Mouse (Mus musculus) CH12.LX (cell line): ENCODE results near the gene Hmgcl. TPM values are rescaled to one million over a fixed set of nuclear protein-coding genes. Genes with fewer than 3 reads are reported as not detected.

Experiments
- DNase-seq: peaks from one replicate; pipeline ENCODE4 v3.0.0-alpha.2; 2013; ENCODE audit errors: extremely low read depth
- H3K27ac ChIP-seq: 2 replicates; pipeline ENCODE4 v1.5.1; 2012; ENCODE audit warnings: low read depth, mild to moderate bottlenecking, control low read depth, moderate library complexity; ENCODE audit not compliant: insufficient read depth
- H3K27me3 ChIP-seq: replicated peaks from 2 replicates; pipeline ENCODE3; 2012; ENCODE audit warnings: inconsistent platforms
- H3K36me3 ChIP-seq, 2 experiments: replicated peaks in 1 of 2; 2 replicates each; pipeline versions ENCODE3 to v1.6.1; 2012; ENCODE audit warnings: inconsistent platforms in 1 of 2, low read length in 1 of 2, mild to moderate bottlenecking in 1 of 2, mixed read lengths in 1 of 2, moderate library complexity in 1 of 2; ENCODE audit not compliant: control insufficient read depth in 1 of 2, insufficient read depth in 1 of 2
- H3K4me1 ChIP-seq, 2 experiments: 2 replicates each; pipeline ENCODE4 v1.6.1; 2012; ENCODE audit warnings: inconsistent platforms in 1 of 2, moderate library complexity in 1 of 2; ENCODE audit not compliant: insufficient read depth in 2 of 2, control insufficient read depth in 1 of 2
- H3K4me2 ChIP-seq: 2 replicates; pipeline ENCODE4 v1.6.1; 2012; ENCODE audit warnings: low read depth, mild to moderate bottlenecking, control low read depth; ENCODE audit not compliant: poor library complexity, insufficient read depth, severe bottlenecking
- H3K4me3 ChIP-seq, 3 experiments: fragments of 150-350 bp in 1 of 3; sonication (generic) in 1 of 3; replicated peaks in 1 of 3; 2 replicates each; pipeline versions ENCODE3 to v1.5.1; 2011 to 2012; ENCODE audit warnings: low read depth in 2 of 3, low read length in 2 of 3, mild to moderate bottlenecking in 2 of 3, moderate library complexity in 2 of 3, control low read depth in 1 of 3, improper control_type of control experiment in 1 of 3, inconsistent platforms in 1 of 3, mixed read lengths in 1 of 3; ENCODE audit not compliant: poor library complexity in 1 of 3
- H3K79me2 ChIP-seq: replicated peaks from 2 replicates; pipeline ENCODE4 v1.6.1; 2012; ENCODE audit warnings: mild to moderate bottlenecking, moderate library complexity; ENCODE audit not compliant: control insufficient read depth, poor library complexity, insufficient read depth, severe bottlenecking; ENCODE audit errors: extremely low read depth
- H3K9ac ChIP-seq: 2 replicates; pipeline ENCODE4 v1.6.1; 2012; ENCODE audit warnings: low read depth, mild to moderate bottlenecking, control low read depth, moderate library complexity; ENCODE audit not compliant: insufficient read depth
- H3K9me3 ChIP-seq: replicated peaks from 2 replicates; pipeline ENCODE3; 2012; ENCODE audit warnings: low read length, inconsistent platforms, mixed read lengths
- CHD1 ChIP-seq: IDR thresholded peaks from 2 replicates; pipeline ENCODE4 v1.6.1; 2012; ENCODE audit warnings: low read depth, low read length, improper control_type of control experiment, inconsistent platforms
- CHD2 ChIP-seq: IDR thresholded peaks from 2 replicates; pipeline ENCODE4 v1.6.1; 2011; ENCODE audit warnings: low read length, improper control_type of control experiment
- CTCF ChIP-seq, 2 experiments: IDR thresholded peaks in 1 of 2; conservative IDR thresholded peaks in 1 of 2; 2 replicates each; pipeline ENCODE4 v1.5.1; 2011 to 2012; ENCODE audit warnings: low read depth in 2 of 2, low read length in 2 of 2, improper control_type of control experiment in 1 of 2, inconsistent platforms in 1 of 2, mild to moderate bottlenecking in 1 of 2, moderate library complexity in 1 of 2
- E2F4 ChIP-seq: IDR thresholded peaks from 2 replicates; pipeline ENCODE4 v1.6.1; 2011; ENCODE audit warnings: low read depth, low read length, improper control_type of control experiment; ENCODE audit not compliant: insufficient replicate concordance
- EP300 ChIP-seq: IDR thresholded peaks from 2 replicates; pipeline ENCODE4 v1.6.1; 2011; ENCODE audit warnings: low read length, improper control_type of control experiment
- GABPA ChIP-seq: IDR thresholded peaks from 2 replicates; pipeline ENCODE4 v1.6.1; 2012; ENCODE audit warnings: low read depth, low read length, improper control_type of control experiment, inconsistent platforms; ENCODE audit not compliant: insufficient replicate concordance
- HCFC1 ChIP-seq: IDR thresholded peaks from 2 replicates; pipeline ENCODE4 v1.6.1; 2012; ENCODE audit warnings: low read depth, mild to moderate bottlenecking, inconsistent platforms, low read length, improper control_type of control experiment
- IRF4 ChIP-seq: IDR thresholded peaks from 2 replicates; pipeline ENCODE4 v1.6.1; 2014; ENCODE audit warnings: low read depth, mild to moderate bottlenecking, inconsistent platforms, low read length, improper control_type of control experiment
- JUN ChIP-seq: IDR thresholded peaks from 2 replicates; pipeline ENCODE4 v1.6.1; 2011; ENCODE audit warnings: low read depth, mild to moderate bottlenecking, low read length, improper control_type of control experiment, moderate library complexity; ENCODE audit not compliant: insufficient read depth
- JUND ChIP-seq: conservative IDR thresholded peaks from 2 replicates; pipeline ENCODE4 v1.6.1; 2011; ENCODE audit warnings: low read depth, low read length, improper control_type of control experiment
- KAT2A ChIP-seq: IDR thresholded peaks from 2 replicates; pipeline ENCODE4 v1.6.1; 2012; ENCODE audit warnings: low read length, improper control_type of control experiment, inconsistent platforms; ENCODE audit not compliant: insufficient replicate concordance
- MAFK ChIP-seq: IDR thresholded peaks from 2 replicates; pipeline ENCODE4 v1.6.1; 2011; ENCODE audit warnings: low read length, improper control_type of control experiment; ENCODE audit not compliant: insufficient replicate concordance
- MAX ChIP-seq: IDR thresholded peaks from 2 replicates; pipeline ENCODE4 v1.6.1; 2011; ENCODE audit warnings: low read length, improper control_type of control experiment
- MAZ ChIP-seq: IDR thresholded peaks from 2 replicates; pipeline ENCODE4 v1.6.1; 2012; ENCODE audit warnings: low read depth, mild to moderate bottlenecking, inconsistent platforms, low read length, improper control_type of control experiment, moderate library complexity
- MEF2A ChIP-seq: IDR thresholded peaks from 2 replicates; pipeline ENCODE4 v1.6.1; 2014; ENCODE audit warnings: low read depth, mild to moderate bottlenecking, inconsistent platforms, low read length, improper control_type of control experiment, borderline replicate concordance
- MXI1 ChIP-seq: IDR thresholded peaks from 2 replicates; pipeline ENCODE4 v1.6.1; 2011; ENCODE audit warnings: mild to moderate bottlenecking, low read depth, low read length, improper control_type of control experiment
- NRF1 ChIP-seq: IDR thresholded peaks from 2 replicates; pipeline ENCODE4 v1.6.1; 2014; ENCODE audit warnings: low read depth, mild to moderate bottlenecking, inconsistent platforms, low read length, improper control_type of control experiment, moderate library complexity
- PAX5 ChIP-seq: IDR thresholded peaks from 2 replicates; pipeline ENCODE4 v1.6.1; 2012; ENCODE audit warnings: low read length, inconsistent platforms, mixed read lengths
- POLR2A ChIP-seq: IDR thresholded peaks from 2 replicates; pipeline ENCODE4 v1.6.1; 2011; ENCODE audit warnings: low read depth, mild to moderate bottlenecking, improper control_type of control experiment, low read length
- RAD21 ChIP-seq: IDR thresholded peaks from 2 replicates; pipeline ENCODE4 v1.6.1; 2011; ENCODE audit warnings: low read depth, mild to moderate bottlenecking, low read length, improper control_type of control experiment, moderate library complexity
- SMC3 ChIP-seq: IDR thresholded peaks from 2 replicates; pipeline ENCODE4 v1.6.1; 2011; ENCODE audit warnings: low read depth, low read length, improper control_type of control experiment
- TBP ChIP-seq: conservative IDR thresholded peaks from 2 replicates; pipeline ENCODE4 v1.6.1; 2011; ENCODE audit warnings: low read depth, low read length, improper control_type of control experiment
- USF1 ChIP-seq: IDR thresholded peaks from 2 replicates; pipeline ENCODE4 v1.6.1; 2014; ENCODE audit warnings: low read depth, mild to moderate bottlenecking, inconsistent platforms, low read length, improper control_type of control experiment
- USF2 ChIP-seq: conservative IDR thresholded peaks from 2 replicates; pipeline ENCODE4 v1.6.1; 2011; ENCODE audit warnings: low read depth, low read length, improper control_type of control experiment
- ZKSCAN1 ChIP-seq: IDR thresholded peaks from 2 replicates; pipeline ENCODE4 v1.6.1; 2012; ENCODE audit warnings: low read depth, inconsistent platforms, low read length, improper control_type of control experiment, borderline replicate concordance
- ZNF384 ChIP-seq: IDR thresholded peaks from 2 replicates; pipeline ENCODE4 v1.6.1; 2012; ENCODE audit warnings: low read depth, low read length, improper control_type of control experiment, inconsistent platforms
- dilution Hi-C: fragments of 300-500 bp; cut with MboI; formaldehyde crosslinking; loops from 2 replicates; pipeline ENCODE4 v1.14.3; 2020; ENCODE audit warnings: low sequenced_read_pairs; ENCODE audit not compliant: extremely low pct_unique_long_range_greater_than_20kb, extremely low pct_ligation_motif_present
- in situ Hi-C: fragments of 300-500 bp; cut with MboI; formaldehyde crosslinking; loops from 3 replicates; pipeline ENCODE4 v1.14.3; 2019; ENCODE audit warnings: low sequenced_read_pairs, low pct_ligation_motif_present, low pct_unique_long_range_greater_than_20kb, mixed read lengths
- polyA plus RNA-seq: library from polyadenylated mRNA; unstranded; fragments of >175 nt; gene quantifications from 2 replicates; pipeline ENCODE4 v1.2.1, GENCODE M21; 2012; ENCODE audit warnings: low read depth; ENCODE audit not compliant: insufficient read length
- total RNA-seq, 2 experiments: library from RNA; depleted of rRNA; stranded (reverse); fragments of 300-350 nt in 1 of 2; fragments of >200 nt in 1 of 2; gene quantifications; 2 replicates each; pipeline ENCODE4 v1.2.3; 2012 to 2014

Hmgcl gene
- total and polyA plus RNA-seq, 3 experiments: 27.2 to 42.7 (median 39.5) TPM

- Histone ChIP-seq H3K4me3 (no peak overlapping the region), H3K4me2 (no peak overlapping the region), H3K27me3 (no peaks in the 10 kb centered on the region), H3K9me3 (no peaks in the 10 kb centered on the region), H3K9ac (no peak overlapping the region), H3K36me3 (peaks cover 61 to 94% of the 10 kb centered on the region in 2 experiments), H3K4me1 (no peaks in the 10 kb centered on the region), H3K27ac (no peak overlapping the region), H3K79me2 (no peaks in the 10 kb centered on the region)
- no peak for DNase-seq
- dilution Hi-C loops: no loop called here
- TF ChIP-seq ZNF384 (no peak), HCFC1 (no peak), NRF1 (no peak), MAZ (no peak), RAD21 (no peak), MAFK (no peak), MXI1 (no peak), CHD1 (no peak), KAT2A (no peak), MEF2A (no peak), JUN (no peak), USF2 (no peak), CTCF (conservative IDR thresholded peaks at IDR 0.05 in 1 of 2, IDR thresholded peaks at IDR 0.05 in 1 of 2; ENCODE audit: low read depth in 2 of 2, low read length in 2 of 2) (no peak), USF1 (no peak), TBP (no peak)
- TF ChIP-seq, all 38 proteins: peak for 0
- in situ Hi-C loops: no loop called here
These were observed 16.8 kb upstream of the Hmgcl start for GRCm38 (mm10) chr4:135929405-135929804.

DNA sequence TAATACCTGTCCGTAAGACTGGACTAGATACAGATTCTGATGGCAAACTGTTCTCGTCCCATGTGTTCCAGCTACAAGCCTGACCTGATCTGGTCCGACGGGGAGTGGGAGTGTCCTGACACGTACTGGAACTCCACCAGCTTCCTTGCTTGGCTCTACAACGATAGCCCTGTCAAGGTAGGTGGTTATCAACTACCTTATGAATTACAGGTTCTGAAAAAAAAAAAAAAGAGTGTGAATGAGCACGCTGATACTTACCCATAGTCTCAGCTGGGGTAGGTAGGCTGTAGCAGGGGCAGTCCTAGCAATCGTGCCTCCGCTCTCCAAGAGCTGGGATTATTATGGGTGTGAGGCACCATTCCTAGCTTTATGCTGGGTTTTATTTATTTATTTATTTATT is 16.4 kb upstream of the Hmgcl start:
- no peak for DNase-seq
- Histone ChIP-seq H3K4me3 (no peak overlapping the region), H3K4me2 (no peak overlapping the region), H3K36me3 (peaks cover 61 to 94% of the 10 kb centered on the region in 2 experiments), H3K9ac (no peak overlapping the region), H3K79me2 (no peaks in the 10 kb centered on the region), H3K9me3 (no peaks in the 10 kb centered on the region), H3K27me3 (no peaks in the 10 kb centered on the region), H3K27ac (no peak overlapping the region), H3K4me1 (no peaks in the 10 kb centered on the region)
- in situ Hi-C loops: no loop called here
- no peak for TF ChIP-seq USF1
- TF ChIP-seq MAX: no peak
- TF ChIP-seq JUND: no peak
- TF ChIP-seq KAT2A: no peak
- TF ChIP-seq NRF1: no peak
- no peak for TF ChIP-seq E2F4
- no peak for TF ChIP-seq MEF2A
- no peak for TF ChIP-seq IRF4
- no peak for TF ChIP-seq MXI1
- TF ChIP-seq RAD21: no peak
- no peak for TF ChIP-seq POLR2A
- TF ChIP-seq ZNF384: no peak
- no peak for TF ChIP-seq PAX5
- no peak for TF ChIP-seq GABPA
- no peak for TF ChIP-seq ZKSCAN1
- no peak for TF ChIP-seq EP300
- TF ChIP-seq CHD2: no peak
- no peak for TF ChIP-seq SMC3
- dilution Hi-C loops: no loop called here
